In the genomic region with DNA sequence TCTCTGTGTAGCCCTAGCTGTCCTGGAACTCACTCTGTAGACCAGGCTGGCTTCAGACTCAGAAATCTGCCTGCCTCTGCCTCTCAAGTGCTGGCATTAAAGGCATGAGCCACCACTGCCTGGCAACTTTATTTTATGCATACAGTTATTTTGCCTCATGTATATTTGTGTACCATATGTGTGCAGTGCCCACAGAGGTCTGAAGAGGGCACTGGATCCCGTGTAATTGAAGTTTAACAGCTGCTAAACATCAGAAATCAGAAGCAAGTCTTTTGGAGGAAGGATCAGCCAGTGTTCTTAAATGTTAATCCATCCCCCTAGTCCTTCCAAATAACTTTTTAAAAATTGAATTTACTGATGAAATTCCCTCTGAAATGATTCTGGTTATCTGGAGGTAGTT, we compare ENCODE assay signal across 12 mouse cellular contexts.
DNase-seq lines count a peak whose midpoint lies in the region; ATAC-seq and TF ChIP-seq lines count a peak whose summit lies in the region.
"Had no signal": no experiment of that assay in that cellular context is flagged by ENCODE, and none has a peak within 500 bp of the region (broad histone marks: within the 10 kb centered on the region; RNA-seq: fewer than 3 reads in every experiment).

No protein-coding gene starts in this region.

- H3K27ac ChIP-seq in kidney, postnatal 0 days = no peak overlapping the region
- H3K27ac ChIP-seq in kidney, embryonic 16.5 days (ENCODE audit: low read length) = no peak overlapping the region
- H3K27ac ChIP-seq in midbrain, postnatal 0 days (ENCODE audit: low read depth, low read length) = no peak overlapping the region
- H3K27ac ChIP-seq in midbrain, embryonic 10.5 days (replicated peaks) = no peak overlapping the region
- no peak overlapping the region for H3K27ac ChIP-seq in stomach, postnatal 0 days (replicated peaks)
- H3K27ac ChIP-seq: hindbrain, embryonic 12.5 days had no signal

- WGBS in kidney, postnatal 0 days = 84% methylated on average over 1 of the region's 1 CpGs
- 81% methylated on average over 1 of the region's 1 CpGs for WGBS in kidney, embryonic 16.5 days
- WGBS in midbrain, postnatal 0 days = 91% methylated on average over 1 of the region's 1 CpGs
- 89% methylated on average over 1 of the region's 1 CpGs for WGBS in midbrain, embryonic 10.5 days
- WGBS in stomach, postnatal 0 days = 74% methylated on average over 1 of the region's 1 CpGs

- no peak overlapping the region for H3K4me3 ChIP-seq in kidney, postnatal 0 days (replicated peaks; ENCODE audit: low read depth, low read length)
- H3K4me3 ChIP-seq in kidney, embryonic 16.5 days (ENCODE audit: low read length) = no peak overlapping the region
- no peak overlapping the region for H3K4me3 ChIP-seq in midbrain, postnatal 0 days (ENCODE audit: low read depth, low read length)
- no peak overlapping the region for H3K4me3 ChIP-seq in midbrain, embryonic 10.5 days
- H3K4me3 ChIP-seq in stomach, postnatal 0 days (ENCODE audit: low read depth, low read length) = no peak overlapping the region
- H3K4me3 ChIP-seq: hindbrain, embryonic 12.5 days had no signal

- no peaks in the 10 kb centered on the region for H3K27me3 ChIP-seq in kidney, postnatal 0 days (ENCODE audit: insufficient read depth, low read length)
- H3K27me3 ChIP-seq in kidney, embryonic 16.5 days (ENCODE audit: insufficient read depth, low read length) = no peaks in the 10 kb centered on the region
- no peaks in the 10 kb centered on the region for H3K27me3 ChIP-seq in midbrain, postnatal 0 days (ENCODE audit: insufficient read depth, low read length)
- no peaks in the 10 kb centered on the region for H3K27me3 ChIP-seq in midbrain, embryonic 10.5 days (ENCODE audit: low read depth, poor library complexity, severe bottlenecking)
- H3K27me3 ChIP-seq in stomach, postnatal 0 days (ENCODE audit: control insufficient read depth, insufficient read depth, low read length) = no peaks in the 10 kb centered on the region
- H3K27me3 ChIP-seq: hindbrain, embryonic 12.5 days had no signal

- H3K4me2 ChIP-seq in kidney, postnatal 0 days (ENCODE audit: low read length) = no peak overlapping the region
- H3K4me2 ChIP-seq in kidney, embryonic 16.5 days (replicated peaks; ENCODE audit: low read depth, low read length) = no peak overlapping the region
- no peak overlapping the region for H3K4me2 ChIP-seq in midbrain, postnatal 0 days (ENCODE audit: low read depth, low read length, poor library complexity, severe bottlenecking)
- H3K4me2 ChIP-seq in stomach, postnatal 0 days (replicated peaks; ENCODE audit: low read depth) = no peak overlapping the region
- H3K4me2 ChIP-seq: hindbrain, embryonic 12.5 days had no signal

- no peaks in the 10 kb centered on the region for H3K4me1 ChIP-seq in kidney, postnatal 0 days (replicated peaks; ENCODE audit: insufficient read depth, low read length)
- H3K4me1 ChIP-seq in kidney, embryonic 16.5 days (ENCODE audit: insufficient read depth, low read length) = no peaks in the 10 kb centered on the region
- H3K4me1 ChIP-seq in midbrain, postnatal 0 days (ENCODE audit: insufficient read depth, low read length) = no peaks in the 10 kb centered on the region
- no peaks in the 10 kb centered on the region for H3K4me1 ChIP-seq in midbrain, embryonic 10.5 days
- H3K4me1 ChIP-seq in stomach, postnatal 0 days (replicated peaks; ENCODE audit: control insufficient read depth, insufficient read depth) = no peaks in the 10 kb centered on the region
- H3K4me1 ChIP-seq: hindbrain, embryonic 12.5 days had no signal

- no peaks in the 10 kb centered on the region for H3K36me3 ChIP-seq in kidney, postnatal 0 days (ENCODE audit: insufficient read depth, low read length)
- H3K36me3 ChIP-seq in kidney, embryonic 16.5 days (ENCODE audit: insufficient read depth, low read length) = peaks cover 5% of the 10 kb centered on the region; the same call in 1 of the 2 replicates
- no peaks in the 10 kb centered on the region for H3K36me3 ChIP-seq in midbrain, postnatal 0 days (ENCODE audit: insufficient read depth, low read length)
- H3K36me3 ChIP-seq in midbrain, embryonic 10.5 days = peaks cover 6% of the 10 kb centered on the region
- no peaks in the 10 kb centered on the region for H3K36me3 ChIP-seq in stomach, postnatal 0 days (ENCODE audit: control insufficient read depth, insufficient read depth, low read length)

- no peaks in the 10 kb centered on the region for H3K9me3 ChIP-seq in kidney, postnatal 0 days (replicated peaks; ENCODE audit: low read length)
- H3K9me3 ChIP-seq in kidney, embryonic 16.5 days (ENCODE audit: low read length) = no peaks in the 10 kb centered on the region
- H3K9me3 ChIP-seq in midbrain, postnatal 0 days (ENCODE audit: low read length) = no peaks in the 10 kb centered on the region
- H3K9me3 ChIP-seq in midbrain, embryonic 10.5 days (replicated peaks) = no peaks in the 10 kb centered on the region
- no peaks in the 10 kb centered on the region for H3K9me3 ChIP-seq in stomach, postnatal 0 days (ENCODE audit: control insufficient read depth, low read length)
- H3K9me3 ChIP-seq: hindbrain, embryonic 12.5 days had no signal

- TF ChIP-seq CTCF in kidney, postnatal 0 days (IDR thresholded peaks at IDR 0.05; ENCODE audit: low read depth) = peak; percentile 34; the same call in 1 of the 2 replicates
- TF ChIP-seq CTCF in midbrain, postnatal 0 days (IDR thresholded peaks at IDR 0.05) = peak; percentile 52
- peak; percentile 48 for TF ChIP-seq CTCF in stomach, postnatal 0 days (IDR thresholded peaks at IDR 0.05; ENCODE audit: low read depth)

- TF ChIP-seq EP300 in stomach, postnatal 0 days (optimal IDR thresholded peaks at IDR 0.05) = no peak

- H3K9ac ChIP-seq in kidney, postnatal 0 days (ENCODE audit: low read depth, low read length) = no peak overlapping the region
- no peak overlapping the region for H3K9ac ChIP-seq in kidney, embryonic 16.5 days (replicated peaks; ENCODE audit: low read length)
- no peak overlapping the region for H3K9ac ChIP-seq in midbrain, postnatal 0 days (replicated peaks; ENCODE audit: low read length, poor library complexity, severe bottlenecking)
- no peak overlapping the region for H3K9ac ChIP-seq in stomach, postnatal 0 days (ENCODE audit: low read length)
- H3K9ac ChIP-seq: hindbrain, embryonic 12.5 days had no signal

- peak; percentile 9 for DNase-seq in CD4-positive, CD25-positive, alpha-beta regulatory T cell, adult 2 months (ENCODE audit: low read depth, low spot score)
- DNase-seq in kidney, postnatal 0 days (ENCODE audit: low spot score) = peak; percentile 13
- DNase-seq in midbrain, postnatal 0 days (ENCODE audit: low spot score) = peak; percentile 26
- DNase-seq in midbrain, embryonic 10.5 days (ENCODE audit: low spot score) = no peak
- DNase-seq in stomach, postnatal 0 days (ENCODE audit: low spot score) = no peak
- DNase-seq in frontal cortex, adult 2 months (ENCODE audit: extremely low spot score in 1 of 2, low spot score in 1 of 2) = no peak
- DNase-seq: adrenal gland, adult 8-10 months; heart, adult 11 months; left cerebral cortex, postnatal 4 days had no signal

- ATAC-seq in CD4-positive, CD25-positive, alpha-beta regulatory T cell, adult 4 months = no peak
- ATAC-seq in kidney, postnatal 0 days (replicated peaks; ENCODE audit: low FRiP score, low read depth) = no peak
- no peak for ATAC-seq in kidney, embryonic 16.5 days (ENCODE audit: low FRiP score, low TSS enrichment)
- ATAC-seq in midbrain, postnatal 0 days (ENCODE audit: low FRiP score) = no peak
- ATAC-seq in stomach, postnatal 0 days (ENCODE audit: low FRiP score, low TSS enrichment) = no peak

Comparison
In these comparisons a context has a peak if more than half of its experiments do, and no peak if none do; other contexts are left out.
1. DNase-seq: peak in CD4-positive, CD25-positive, alpha-beta regulatory T cell, adult 2 months (single experiment), kidney, postnatal 0 days (single experiment) and midbrain, postnatal 0 days (single experiment); none in midbrain, embryonic 10.5 days (single experiment), stomach, postnatal 0 days (single experiment) and frontal cortex, adult 2 months (0 of 2).
2. Peak in every context shown above with its lines, with median percentiles within 50 percentile points of each other: CTCF ChIP-seq.